Mouse (Mus musculus): ENCODE measurements at regions not wholly inside any gene's neighbourhood (a gene's known extent, or its start where the extent isn't known, plus 50 kb on each side); places are given as distances from the start of the nearest gene placed in this dataset.

- no peak for DNase-seq (ENCODE audit: extremely low spot score)
Measured at GRCm38 (mm10) chr16:30652692-30653091, 53.2 kb downstream of the Fam43a start.

GRCm38 (mm10) chr16:30653806-30654205 is 54.3 kb downstream of the Fam43a start:
- no peak for DNase-seq (ENCODE audit: extremely low spot score)

DNA sequence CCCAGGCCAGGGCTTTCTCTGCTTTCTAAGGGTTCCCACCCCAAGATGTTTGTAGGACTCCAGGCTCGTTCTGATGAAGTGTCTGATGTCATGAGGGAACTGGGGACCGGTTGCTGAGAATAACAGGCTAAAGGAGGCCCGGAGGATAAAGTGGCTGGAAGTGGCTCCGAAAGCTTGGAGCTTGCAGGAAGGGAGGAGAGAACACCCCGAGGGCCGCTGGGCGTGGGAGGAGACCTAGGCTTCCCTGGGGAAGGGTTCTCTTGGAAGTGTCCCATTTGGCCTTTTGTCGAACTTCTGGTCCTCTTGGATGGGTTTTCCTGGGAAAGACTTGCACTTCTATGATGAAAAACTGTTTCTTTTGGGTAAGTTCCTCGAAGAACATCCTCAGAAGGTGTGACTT is 54.7 kb downstream of the Fam43a start:
- no peak for DNase-seq (ENCODE audit: extremely low spot score)

DNA sequence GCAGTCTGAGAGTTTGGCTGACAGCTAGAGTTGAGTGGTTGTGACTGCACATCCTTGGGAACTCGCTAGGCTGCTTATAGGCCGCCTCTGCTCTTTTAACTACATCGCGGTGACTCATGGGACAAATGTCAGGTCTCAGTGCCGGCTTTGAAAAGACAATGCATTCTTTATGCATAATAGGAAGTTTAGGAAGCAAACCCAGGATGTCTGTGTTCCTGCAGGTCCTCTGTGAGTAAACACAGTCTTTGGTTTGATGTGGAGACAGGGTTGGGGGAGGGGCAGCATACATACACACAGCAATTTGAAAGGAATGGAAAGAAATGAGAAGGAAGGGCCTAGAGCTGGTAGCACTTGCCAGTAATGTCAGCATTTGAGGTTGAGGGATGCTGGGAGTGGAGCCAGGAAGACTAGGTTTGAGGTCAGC is 56.3 kb downstream of the Fam43a start:
- DNase-seq (ENCODE audit: extremely low spot score) = no peak

DNA sequence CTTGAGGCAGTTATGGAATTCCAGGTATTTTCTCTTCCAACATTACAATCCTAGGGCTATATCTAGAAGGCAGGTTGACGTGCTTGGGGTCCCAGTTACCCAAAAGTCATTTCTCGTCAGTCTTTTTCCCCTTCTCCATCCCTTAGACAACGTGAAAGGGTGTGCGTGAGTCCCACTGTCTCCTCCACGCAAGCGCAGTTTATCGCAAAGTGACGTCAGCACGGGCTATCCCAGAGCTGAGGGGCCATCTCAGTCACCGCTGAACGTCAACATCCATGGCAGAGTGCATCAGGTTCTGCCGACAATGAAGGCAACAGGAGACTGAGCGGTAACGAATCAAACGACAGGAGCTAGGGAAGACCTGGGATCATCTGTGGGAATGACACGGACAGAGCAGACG is 57.4 kb downstream of the Fam43a start:
- no peak for DNase-seq (ENCODE audit: extremely low spot score)

DNA sequence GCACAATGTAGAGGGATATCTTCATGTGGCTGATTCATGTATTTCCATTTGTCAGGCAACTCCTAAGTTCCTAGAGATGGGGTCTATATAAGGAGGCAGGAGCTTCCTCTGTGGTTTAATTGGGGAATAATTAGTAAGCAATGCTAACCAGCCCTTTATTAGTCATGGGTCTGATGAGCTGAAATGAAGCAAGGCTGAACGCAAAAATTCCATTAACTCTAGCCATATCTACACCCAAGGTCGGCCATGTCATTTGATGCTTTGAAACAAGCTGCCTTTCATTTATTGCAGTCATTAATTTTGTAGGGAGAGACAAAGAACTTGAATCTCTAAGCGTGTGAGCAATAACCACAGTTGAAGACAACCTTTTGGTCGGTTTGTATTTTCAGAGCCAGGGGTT is 59.4 kb downstream of the Fam43a start:
- DNase-seq (ENCODE audit: extremely low spot score) = no peak

DNA sequence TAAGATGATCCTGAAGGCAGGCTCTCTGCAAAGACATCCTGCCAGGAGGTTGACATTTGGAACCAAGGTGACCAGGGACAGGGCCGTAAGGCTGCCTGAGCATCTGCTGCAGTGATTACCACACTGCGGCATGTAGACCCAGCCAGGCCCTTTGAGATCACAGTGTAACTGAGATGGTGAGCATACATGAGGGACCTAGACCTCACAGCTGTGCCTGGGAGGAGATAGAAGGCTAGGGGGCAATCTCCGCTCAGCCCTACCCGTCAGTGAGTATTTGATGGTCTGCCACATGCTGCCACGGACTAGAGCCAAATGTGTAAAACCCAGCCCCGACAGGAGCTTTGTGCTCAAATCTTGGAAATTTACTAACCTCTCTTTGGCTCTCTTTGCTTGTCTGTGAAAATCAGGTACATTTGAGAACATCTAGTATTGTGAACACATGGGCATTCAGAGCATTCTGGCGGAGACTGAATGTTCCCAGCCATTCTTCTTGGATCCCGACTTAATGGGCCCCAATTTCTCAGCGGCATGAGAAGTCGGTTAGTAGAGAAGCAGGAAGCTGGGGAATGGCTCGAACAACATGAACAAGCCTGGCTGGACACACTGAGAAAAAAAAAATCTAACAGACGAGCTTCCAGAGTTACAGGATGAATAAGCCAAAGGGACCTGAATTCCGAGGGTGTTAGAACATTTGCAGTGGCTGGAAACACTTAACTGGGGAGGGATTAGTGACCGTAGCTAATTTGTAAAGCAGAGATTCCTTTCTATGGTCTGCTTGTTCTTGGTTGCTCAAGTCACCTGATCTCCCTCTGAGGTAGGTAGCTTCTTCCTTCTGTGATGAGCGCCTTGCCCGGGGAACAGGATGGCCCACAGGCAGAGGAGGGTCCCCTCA is 61.8 kb downstream of the Fam43a start:
- DNase-seq (ENCODE audit: extremely low spot score) = no peak

- DNase-seq (ENCODE audit: extremely low spot score) = no peak
Measured at GRCm38 (mm10) chr16:30663055-30663454, 63.5 kb downstream of the Fam43a start.

GRCm38 (mm10) chr16:30663971-30664370 is 64.4 kb downstream of the Fam43a start:
- DNase-seq (ENCODE audit: extremely low spot score) = no peak

DNA sequence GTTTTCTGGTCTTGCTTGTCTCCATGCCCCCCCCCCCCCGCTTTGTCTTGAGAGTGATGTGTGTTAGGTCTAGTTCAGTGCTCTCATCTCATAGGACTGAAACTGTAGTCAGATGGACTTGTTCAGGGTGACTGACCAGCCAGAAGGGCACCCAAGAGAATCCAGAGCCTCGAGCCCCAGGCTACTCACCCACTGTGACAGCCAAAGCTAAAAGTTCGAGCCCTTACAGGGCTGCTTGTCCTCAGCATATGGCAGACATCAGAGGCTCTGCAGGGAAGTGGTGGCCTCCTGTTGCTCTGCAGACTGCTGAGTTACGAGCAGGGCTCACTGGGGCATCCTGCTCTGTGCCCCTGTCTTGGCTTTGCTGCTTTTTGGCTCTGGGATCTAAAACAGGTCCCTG is 64.9 kb downstream of the Fam43a start:
- no peak for DNase-seq (ENCODE audit: extremely low spot score)

DNA sequence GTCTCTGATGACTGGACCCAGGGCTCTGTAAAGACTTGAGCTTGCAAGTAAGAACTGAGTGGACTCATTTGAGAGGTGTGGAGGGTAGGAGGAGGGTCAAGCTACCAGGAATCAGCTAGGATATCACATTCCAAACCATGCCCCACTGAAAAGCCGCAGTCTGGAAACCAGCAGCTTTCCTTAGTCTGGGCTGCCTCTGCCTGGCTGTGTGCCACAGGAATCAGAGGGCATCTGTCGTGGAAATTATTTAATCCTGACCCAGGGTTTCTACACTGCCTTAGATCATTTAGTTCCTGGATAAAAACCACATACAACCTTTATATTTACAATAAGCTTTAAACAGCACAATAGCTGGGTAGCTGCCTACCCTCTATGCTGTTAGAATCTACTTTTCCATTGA is 66.4 kb downstream of the Fam43a start:
- DNase-seq (ENCODE audit: extremely low spot score) = no peak

DNA sequence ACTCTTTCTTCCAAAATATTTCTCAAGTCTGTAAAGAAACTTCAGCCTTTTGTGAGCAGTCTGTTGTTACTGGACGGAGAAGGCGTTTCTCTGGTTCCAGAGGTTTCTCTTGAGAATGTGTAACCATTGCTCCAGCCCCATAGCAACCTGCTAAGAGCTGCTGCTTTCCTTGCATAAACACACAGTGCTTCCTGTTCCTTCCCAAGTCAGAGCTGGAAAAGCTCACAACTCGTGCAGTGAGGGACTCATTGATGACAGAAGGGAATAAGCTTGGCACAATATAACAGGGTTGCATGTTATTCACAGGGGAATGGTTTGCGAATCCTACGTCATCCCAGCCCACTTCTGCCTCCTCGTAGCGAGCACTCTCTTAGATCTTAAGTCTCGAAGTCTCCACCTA is 70.4 kb downstream of the Fam43a start:
- DNase-seq (ENCODE audit: extremely low spot score) = no peak

GRCm38 (mm10) chr16:30671584-30671983 is 72.1 kb downstream of the Fam43a start:
- DNase-seq (ENCODE audit: extremely low spot score) = no peak

GRCm38 (mm10) chr16:30672776-30673550 is 73.4 kb downstream of the Fam43a start:
- DNase-seq (ENCODE audit: extremely low spot score) = no peak

- DNase-seq (ENCODE audit: extremely low spot score) = no peak
Measured at GRCm38 (mm10) chr16:30673662-30674061, 74.1 kb downstream of the Fam43a start.

GRCm38 (mm10) chr16:30675829-30676228 is 76.3 kb downstream of the Fam43a start:
- DNase-seq (ENCODE audit: extremely low spot score) = no peak

GRCm38 (mm10) chr16:30677016-30677415 is 77.5 kb downstream of the Fam43a start:
- no peak for DNase-seq (ENCODE audit: extremely low spot score)

DNA sequence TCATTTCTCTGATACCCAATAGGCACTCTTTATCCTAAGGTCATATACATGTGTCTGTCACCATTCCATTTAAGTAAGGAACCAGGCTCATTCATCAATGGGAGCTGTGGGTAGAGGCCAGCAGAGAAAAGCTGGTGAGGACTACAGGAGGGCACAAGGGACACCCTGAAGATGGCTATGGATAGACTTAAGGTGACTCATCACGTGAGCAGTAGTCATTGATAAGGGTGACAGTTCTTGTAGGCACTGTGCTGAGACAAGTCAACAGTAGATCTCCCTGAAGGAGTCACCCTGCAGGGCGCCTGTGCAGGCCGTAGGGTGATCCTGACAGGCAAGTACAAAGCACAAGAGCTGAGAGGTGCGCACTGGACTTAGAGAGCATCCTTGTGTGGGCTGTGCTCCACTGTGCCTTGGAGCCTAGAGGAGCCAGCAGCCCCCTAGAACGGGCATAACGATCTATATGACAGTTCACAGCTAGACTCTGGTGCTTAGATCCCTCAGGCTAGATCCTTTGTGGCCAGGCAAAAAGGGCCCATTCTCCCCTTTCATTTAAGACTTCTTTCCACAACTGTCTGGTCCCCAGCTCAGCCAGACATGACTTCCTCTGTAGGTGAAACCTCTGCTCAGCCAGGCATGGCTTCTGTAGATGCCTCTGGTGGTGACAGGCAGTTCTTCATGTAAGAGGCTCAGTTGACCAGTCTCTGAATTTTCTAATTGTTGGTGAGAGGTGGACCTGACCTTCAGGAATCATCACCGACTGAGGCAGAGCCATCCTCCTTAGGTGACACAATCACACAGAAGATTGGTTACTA is 78.6 kb downstream of the Fam43a start:
- DNase-seq (ENCODE audit: extremely low spot score) = no peak

GRCm38 (mm10) chr16:30678708-30679492 is 79.4 kb downstream of the Fam43a start:
- DNase-seq (ENCODE audit: extremely low spot score) = no peak

GRCm38 (mm10) chr16:30679493-30679811 is 79.9 kb downstream of the Fam43a start:
- no peak for DNase-seq (ENCODE audit: extremely low spot score)

DNA sequence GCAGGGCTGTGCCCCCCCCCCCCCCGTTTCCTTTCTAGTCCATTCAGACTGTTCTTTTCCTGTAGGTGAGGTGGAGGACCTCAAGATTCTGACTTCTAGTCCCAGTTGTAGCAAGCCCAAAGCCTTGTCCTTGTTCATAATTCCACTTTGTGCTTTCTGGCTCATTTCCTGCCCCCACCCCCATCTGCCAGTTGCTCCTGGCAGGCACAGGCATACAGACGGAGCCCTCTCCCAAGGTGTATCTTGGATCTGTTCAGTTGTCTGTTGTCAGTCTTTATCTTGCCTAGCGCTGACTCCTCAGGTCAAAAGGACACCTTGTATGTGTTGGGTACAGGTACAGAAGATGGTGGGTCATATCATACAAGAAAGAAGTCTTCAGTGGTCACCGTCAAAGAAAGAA is 81.9 kb downstream of the Fam43a start:
- DNase-seq (ENCODE audit: extremely low spot score) = no peak

DNA sequence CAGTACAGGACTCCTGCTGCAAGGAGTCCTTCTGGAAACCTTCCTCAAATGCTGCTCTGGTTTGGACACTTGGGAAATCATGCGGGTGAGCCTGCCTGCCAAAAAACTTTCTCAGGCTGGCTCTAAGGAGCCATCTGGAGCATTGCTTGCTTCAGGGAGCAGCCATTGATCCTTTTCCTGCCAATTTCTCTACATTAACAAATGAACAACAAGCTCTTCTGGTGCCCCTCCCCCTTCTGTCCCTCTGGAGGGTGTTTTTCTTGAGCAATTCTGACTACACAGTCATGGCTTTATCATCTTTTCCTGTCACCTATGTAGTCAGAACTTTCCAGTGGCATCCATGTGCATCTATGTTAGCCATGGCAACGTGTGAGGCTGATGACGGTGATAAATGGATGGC is 84.5 kb downstream of the Fam43a start:
- no peak for DNase-seq (ENCODE audit: extremely low spot score)

Measured in embryo, embryonic 9.5 days (tissue).